Mouse (Mus musculus) heart, embryonic 10.5 days (tissue): ENCODE data around the gene Zfp280c. TPM values are rescaled to one million over a fixed set of nuclear protein-coding genes. Genes with fewer than 3 reads are reported as not detected.

Source experiments
- DNase-seq: peaks from one replicate; pipeline ENCODE4 v3.0.0-alpha.2; 2017; ENCODE audit warnings: low spot score
- H3K27ac ChIP-seq: fragments of 300-500 bp; sonication (generic); 2 replicates; pipeline ENCODE4 v1.5.1; 2016; ENCODE audit warnings: mild to moderate bottlenecking
- H3K27me3 ChIP-seq: fragments of 300-500 bp; sonication (generic); 2 replicates; pipeline ENCODE4 v1.6.1; 2016; ENCODE audit warnings: mild to moderate bottlenecking; ENCODE audit not compliant: poor library complexity, insufficient read depth, severe bottlenecking
- H3K36me3 ChIP-seq: fragments of 300-500 bp; sonication (generic); 2 replicates; pipeline ENCODE4 v1.6.1; 2016; ENCODE audit warnings: mild to moderate bottlenecking, moderate library complexity
- H3K4me1 ChIP-seq: fragments of 300-500 bp; sonication (generic); 2 replicates; pipeline ENCODE4 v1.6.1; 2016; ENCODE audit warnings: mild to moderate bottlenecking
- H3K4me3 ChIP-seq: fragments of 300-500 bp; sonication (generic); 2 replicates; pipeline ENCODE4 v1.5.1; 2016; ENCODE audit warnings: mild to moderate bottlenecking, moderate library complexity
- H3K9me3 ChIP-seq: fragments of 300-500 bp; sonication (generic); 2 replicates; pipeline ENCODE4 v1.6.1; 2016; ENCODE audit warnings: mild to moderate bottlenecking, moderate library complexity
- WGBS: fragments of 180-500 bp; shearing (Covaris S2); methylation state at CpG from one replicate; pipeline ENCODE4 v1.1.7; 2016; 5-methylcytosine and 5-hydroxymethylcytosine counted together
- polyA plus RNA-seq: library from polyadenylated mRNA; unstranded; fragments of >200 nt; fragmentation: Nextera tagmentation; extraction: Ambion mirVana; gene quantifications from 2 replicates; pipeline ENCODE4 v1.2.1, GENCODE M21; 2016

Gene Zfp280c
- polyA plus RNA-seq: 7.4 and 8.8 TPM in 2 replicates

DNA sequence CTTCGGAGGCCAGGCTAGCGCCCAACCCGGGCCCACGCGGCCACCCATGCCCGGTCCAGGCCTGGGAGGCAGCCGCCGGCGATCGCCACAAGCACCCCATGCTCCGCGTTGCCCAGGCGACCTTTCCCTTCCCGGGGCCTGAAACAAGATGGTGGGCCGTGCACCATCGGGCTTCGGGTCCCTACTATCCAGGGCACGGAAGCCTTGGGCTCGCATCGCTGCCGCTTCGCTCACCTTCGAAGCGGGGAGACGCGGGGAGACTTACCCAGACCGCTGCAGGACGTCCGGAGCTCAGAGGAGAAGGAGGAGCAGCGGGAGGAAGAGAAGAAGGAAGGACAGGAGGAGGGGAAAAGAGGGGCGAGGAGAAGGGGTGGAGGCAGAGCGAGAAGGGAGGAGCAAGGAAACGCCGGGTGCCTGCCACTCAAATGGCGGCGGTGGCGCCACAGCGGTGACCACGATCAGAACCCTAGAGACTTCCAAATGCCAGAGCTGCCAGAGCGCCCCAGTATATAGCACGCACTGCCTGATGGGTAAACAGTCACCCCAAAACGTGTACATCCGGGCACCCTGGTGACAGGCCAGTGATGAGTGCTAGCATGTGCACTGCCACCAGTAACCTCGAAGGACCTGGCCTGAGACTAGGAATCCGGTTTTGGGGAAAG lies at the start of gene Zfp280c:
TSS of gene Zfp280c (minus strand) at position 406 of the 662 bp plus-strand sequence.
- no peaks in the 10 kb centered on the region for H3K27me3 ChIP-seq
- H3K4me1 ChIP-seq: no peaks in the 10 kb centered on the region
- 11% methylated on average over 45 of the region's 45 CpGs for WGBS
- peak; percentile 89 for DNase-seq
- peak within 1 kb of the TSS; percentile 90 for H3K27ac ChIP-seq
- no peaks in the 10 kb centered on the region for H3K9me3 ChIP-seq
- H3K36me3 ChIP-seq: peaks cover 17% of the 10 kb centered on the region; the same call in 1 of the 2 replicates
- H3K4me3 ChIP-seq: peak within 1 kb of the TSS; percentile 71

DNA sequence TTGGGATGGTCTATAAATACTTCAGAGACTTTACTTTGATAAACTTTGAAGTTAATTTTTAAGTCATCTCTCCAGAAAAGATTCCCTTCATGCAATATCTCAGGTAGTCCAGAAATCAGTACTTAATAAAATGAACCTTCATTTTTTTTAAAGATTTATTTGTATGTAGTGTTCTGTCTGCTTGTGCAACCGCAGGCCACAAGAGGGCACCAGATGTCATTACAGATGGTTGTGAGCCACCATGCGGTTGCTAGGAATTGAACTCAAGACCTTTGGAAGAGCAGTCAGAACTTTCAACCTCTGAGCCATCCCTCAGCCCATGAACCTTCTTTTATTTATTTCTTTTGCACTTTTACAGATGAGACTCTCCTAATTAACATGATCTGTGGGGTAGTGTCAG lies 42.7 kb upstream of the Zfp280c start:
- 53% methylated on average over 2 of the region's 2 CpGs for WGBS
- Histone ChIP-seq H3K4me1 (no peaks in the 10 kb centered on the region), H3K36me3 (no peaks in the 10 kb centered on the region), H3K27me3 (no peaks in the 10 kb centered on the region), H3K4me3 (no peak overlapping the region), H3K9me3 (no peaks in the 10 kb centered on the region), H3K27ac (no peak overlapping the region)
- DNase-seq: no peak

DNA sequence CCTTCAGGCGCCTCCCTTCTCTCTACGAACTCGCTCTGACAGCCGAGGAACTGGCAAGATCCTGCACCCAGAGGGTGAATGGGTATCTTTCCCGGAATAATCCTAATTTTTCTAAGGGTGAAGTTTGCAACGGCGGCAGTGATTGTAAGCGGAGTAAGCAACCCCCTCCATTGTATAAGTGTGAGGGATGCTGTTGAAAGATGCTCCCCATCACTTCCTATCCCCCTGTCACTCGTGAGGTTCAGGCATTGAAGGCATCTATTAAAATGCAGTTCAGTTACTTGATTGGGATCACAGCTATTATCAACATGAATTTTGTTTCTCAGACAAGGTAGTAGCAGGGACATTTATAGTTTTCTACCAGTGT lies 29.7 kb upstream of the Zfp280c start:
- Histone ChIP-seq H3K4me1 (no peaks in the 10 kb centered on the region), H3K9me3 (no peaks in the 10 kb centered on the region), H3K27me3 (no peaks in the 10 kb centered on the region), H3K36me3 (no peaks in the 10 kb centered on the region), H3K27ac (peak overlapping the region; percentile 83), H3K4me3 (peak overlapping the region; percentile 69)
- WGBS: 27% methylated on average over 9 of the region's 9 CpGs
- DNase-seq: no peak

DNA sequence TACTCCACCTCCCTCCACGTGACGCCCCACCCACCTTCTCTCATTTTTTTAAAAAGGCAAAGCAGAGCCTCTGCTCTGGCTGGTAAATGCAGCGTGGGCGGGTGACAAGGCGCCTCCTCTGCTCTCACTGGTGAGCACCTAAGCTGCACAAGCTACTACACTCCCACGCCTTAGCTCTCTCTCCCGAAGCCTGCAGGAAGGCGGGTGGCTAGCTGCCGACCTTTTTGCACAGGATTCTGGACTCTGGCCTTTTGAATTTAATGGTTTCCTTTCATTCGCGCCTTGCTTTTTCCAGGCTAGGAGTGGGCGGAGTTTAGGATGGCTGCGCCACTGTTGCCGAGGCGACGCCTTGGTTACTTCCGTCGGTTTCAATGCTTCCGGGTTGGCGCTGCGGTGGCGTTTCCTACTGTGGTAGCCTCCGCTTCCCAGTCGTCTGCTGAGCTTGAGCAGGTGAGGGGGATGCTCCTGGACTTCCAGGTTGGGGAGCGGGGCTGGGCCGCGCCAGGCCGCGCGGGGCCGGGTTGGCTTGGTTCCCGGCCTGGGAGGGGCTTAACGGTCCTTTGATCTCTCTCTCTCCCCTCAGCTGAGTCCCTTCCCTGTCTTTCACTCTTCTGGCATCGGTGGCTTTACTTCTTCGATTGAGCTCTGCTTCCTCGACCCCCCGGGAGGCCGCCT lies 29.2 kb upstream of the Zfp280c start, which contains the start of gene Slc25a14:
TSS of gene Slc25a14 (plus strand) at position 35 of the 675 bp plus-strand sequence.
- Histone ChIP-seq H3K27ac (peak within 1 kb of the TSS; percentile 83), H3K4me1 (no peaks in the 10 kb centered on the region), H3K9me3 (no peaks in the 10 kb centered on the region), H3K4me3 (peak within 1 kb of the TSS; percentile 69), H3K27me3 (no peaks in the 10 kb centered on the region), H3K36me3 (no peaks in the 10 kb centered on the region)
- DNase-seq: peak; percentile 88
- WGBS: 14% methylated on average over 38 of the region's 38 CpGs

DNA sequence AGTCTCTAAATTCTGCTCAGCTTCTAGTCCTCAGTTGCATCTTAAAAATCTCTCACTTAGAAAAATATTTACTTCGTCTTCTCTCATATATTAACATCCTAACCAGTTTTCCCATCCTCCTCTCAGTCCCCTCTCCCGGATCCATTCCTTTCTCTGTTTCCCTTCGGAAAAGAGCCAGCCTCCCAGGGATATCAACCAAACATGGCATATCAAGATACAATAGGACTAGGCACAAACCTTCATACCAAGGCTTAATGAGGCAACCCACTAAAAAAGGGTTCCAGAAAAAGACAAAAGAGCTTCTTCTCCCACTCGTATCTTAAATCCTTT lies 28.7 kb upstream of the Zfp280c start:
- Histone ChIP-seq H3K4me3 (peak overlapping the region; percentile 69), H3K4me1 (no peaks in the 10 kb centered on the region), H3K27me3 (no peaks in the 10 kb centered on the region), H3K27ac (peak overlapping the region; percentile 83; the same call in 1 of the 2 replicates), H3K36me3 (no peaks in the 10 kb centered on the region), H3K9me3 (no peaks in the 10 kb centered on the region)
- DNase-seq: no peak
- WGBS: 24% methylated on average over 4 of the region's 4 CpGs

DNA sequence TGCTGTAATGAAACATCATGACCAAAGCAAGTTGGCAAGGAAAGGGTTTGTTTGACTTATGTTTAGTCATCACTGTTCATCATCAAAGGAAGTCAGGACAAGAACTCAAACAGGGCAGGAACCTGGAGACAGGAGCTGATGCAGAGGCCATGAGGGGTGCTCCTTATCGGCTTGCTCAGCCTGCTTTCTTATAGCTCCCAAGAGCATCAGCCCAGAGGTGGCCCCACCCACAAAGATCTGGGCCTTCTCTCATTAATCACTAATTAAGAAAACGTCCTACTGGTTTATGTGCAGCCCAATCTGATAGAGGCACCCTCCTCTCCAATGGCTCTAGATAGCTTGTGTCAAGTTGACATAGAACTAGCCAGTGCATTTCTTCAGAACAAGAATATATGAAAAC lies 10.6 kb upstream of the Zfp280c start:
- WGBS: 48% methylated on average over 2 of the region's 2 CpGs
- DNase-seq: no peak
- no peak overlapping the region for H3K4me3 ChIP-seq
- no peak overlapping the region for H3K27ac ChIP-seq
- H3K27me3 ChIP-seq: 0 out of 2 replicates have a peak, but pooled peaks cover 4% of the 10 kb centered on the region
- no peaks in the 10 kb centered on the region for H3K36me3 ChIP-seq
- H3K9me3 ChIP-seq: no peaks in the 10 kb centered on the region
- no peaks in the 10 kb centered on the region for H3K4me1 ChIP-seq

DNA sequence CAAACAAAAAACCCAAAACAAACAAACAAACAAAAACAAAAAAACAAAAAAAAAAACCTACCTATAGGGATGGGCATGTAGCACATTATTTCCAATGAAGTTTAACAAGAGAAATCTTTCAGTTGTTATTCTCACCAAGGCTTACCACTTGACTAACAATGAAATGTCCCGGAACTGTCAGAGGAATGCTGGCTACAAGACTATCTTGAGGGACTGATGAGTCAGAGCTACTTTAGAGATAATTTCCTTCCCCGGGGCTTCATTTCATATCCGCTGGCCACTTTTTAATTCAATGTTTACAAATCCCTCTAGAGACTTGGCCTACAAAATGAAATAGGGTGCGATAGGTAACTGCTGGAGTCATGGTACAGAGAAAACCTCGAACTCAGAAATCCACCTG lies 2.6 kb upstream of the Zfp280c start:
- Histone ChIP-seq H3K4me1 (no peaks in the 10 kb centered on the region), H3K27me3 (no peaks in the 10 kb centered on the region), H3K36me3 (0 out of 2 replicates have a peak, but pooled peaks cover 1% of the 10 kb centered on the region), H3K4me3 (no peak overlapping the region), H3K27ac (no peak overlapping the region), H3K9me3 (no peaks in the 10 kb centered on the region)
- no peak for DNase-seq
- 70% methylated on average over 5 of the region's 5 CpGs for WGBS

DNA sequence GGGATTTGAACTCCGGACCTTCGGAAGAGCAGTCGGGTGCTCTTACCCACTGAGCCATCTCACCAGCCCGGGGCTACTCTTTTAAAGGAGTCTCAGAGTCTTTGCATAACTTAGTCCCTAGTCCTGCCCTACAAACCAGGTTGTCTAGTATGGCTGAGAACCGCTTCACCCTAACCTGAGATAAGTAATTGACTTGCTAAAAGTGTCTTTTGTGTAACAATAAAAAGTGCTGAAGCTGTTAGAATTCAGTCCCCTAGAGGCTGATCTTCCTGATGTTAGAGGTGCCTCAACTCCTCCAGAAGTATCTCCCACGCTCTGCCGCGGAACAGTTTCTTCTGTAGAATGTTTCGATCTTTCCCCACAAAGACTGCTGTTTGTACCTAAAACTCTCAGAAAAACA lies 1.7 kb upstream of the Zfp280c start:
- H3K27ac ChIP-seq: no peak overlapping the region
- H3K4me3 ChIP-seq: no peak overlapping the region
- H3K4me1 ChIP-seq: no peaks in the 10 kb centered on the region
- no peaks in the 10 kb centered on the region for H3K9me3 ChIP-seq
- H3K36me3 ChIP-seq: peaks cover 5% of the 10 kb centered on the region; the same call in 1 of the 2 replicates
- DNase-seq: no peak
- WGBS: 73% methylated on average over 9 of the region's 9 CpGs
- H3K27me3 ChIP-seq: no peaks in the 10 kb centered on the region

DNA sequence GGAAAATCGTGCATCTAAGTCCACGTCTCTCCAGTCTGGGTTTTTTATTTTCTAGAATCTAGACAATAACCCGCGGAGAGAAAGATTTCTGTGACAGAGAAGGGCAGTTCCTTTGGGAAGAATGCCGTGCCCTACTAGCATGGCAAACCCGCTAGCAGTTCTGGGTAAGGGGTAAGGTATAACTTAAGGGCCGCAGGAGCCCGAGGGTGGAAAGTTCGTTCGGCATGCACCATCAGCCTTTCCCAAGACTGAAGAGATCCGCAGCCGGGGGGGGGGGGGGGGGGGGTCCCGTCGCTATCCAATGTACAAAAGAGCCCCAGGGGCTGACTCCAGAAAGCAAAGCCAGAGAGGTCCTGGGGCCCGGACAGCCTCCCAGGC lies 594 bp downstream of the Zfp280c start:
- no peaks in the 10 kb centered on the region for H3K27me3 ChIP-seq
- no peak for DNase-seq
- peak overlapping the region; percentile 71 for H3K4me3 ChIP-seq
- H3K36me3 ChIP-seq: peaks cover 20% of the 10 kb centered on the region; the same call in 1 of the 2 replicates
- H3K27ac ChIP-seq: peak overlapping the region; percentile 90
- H3K4me1 ChIP-seq: no peaks in the 10 kb centered on the region
- 20% methylated on average over 12 of the region's 15 CpGs for WGBS
- H3K9me3 ChIP-seq: no peaks in the 10 kb centered on the region

DNA sequence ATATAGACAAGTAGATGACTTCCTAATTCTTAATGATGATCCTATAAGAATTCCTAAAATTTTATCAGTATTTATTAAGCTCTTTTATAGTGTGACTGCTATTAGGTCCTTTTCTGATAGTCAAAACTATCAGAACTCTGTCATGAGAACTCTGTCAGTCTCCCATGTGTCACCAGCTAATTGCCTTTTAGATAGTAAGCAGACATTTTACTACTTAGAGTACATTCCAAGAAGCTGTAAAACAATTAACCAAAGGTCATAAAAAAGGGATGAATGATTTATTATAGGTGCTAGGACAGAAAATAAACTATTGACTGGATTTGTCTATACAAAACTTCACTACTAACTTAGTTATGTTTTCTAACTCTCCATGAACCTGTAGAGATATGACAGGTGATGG lies 11.0 kb downstream of the Zfp280c start:
- no peaks in the 10 kb centered on the region for H3K27me3 ChIP-seq
- no peaks in the 10 kb centered on the region for H3K9me3 ChIP-seq
- no peak overlapping the region for H3K27ac ChIP-seq
- H3K36me3 ChIP-seq: peaks cover 27% of the 10 kb centered on the region
- no peak overlapping the region for H3K4me3 ChIP-seq
- DNase-seq: no peak
- H3K4me1 ChIP-seq: no peaks in the 10 kb centered on the region

DNA sequence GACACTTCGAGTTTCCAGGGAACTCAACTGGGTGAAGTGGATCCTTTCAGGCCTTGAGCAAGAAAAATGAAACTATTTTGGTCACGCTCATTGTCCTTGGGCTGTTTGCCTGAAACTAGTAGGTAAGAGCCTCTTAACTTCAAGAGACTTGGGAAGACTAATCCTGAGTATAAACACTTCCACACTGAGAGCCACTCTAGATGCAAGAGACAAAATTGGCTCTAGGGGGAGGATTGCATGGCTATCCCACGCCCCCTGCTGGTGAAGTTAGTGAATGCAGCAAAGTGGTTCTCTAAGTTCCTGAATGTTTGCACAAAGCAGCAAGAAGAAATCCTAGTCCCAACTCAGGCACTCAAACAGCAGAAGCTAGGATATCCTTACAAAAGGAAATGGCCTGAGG lies 62.1 kb downstream of the Zfp280c start:
- no peaks in the 10 kb centered on the region for H3K4me1 ChIP-seq
- no peaks in the 10 kb centered on the region for H3K9me3 ChIP-seq
- H3K27ac ChIP-seq: no peak overlapping the region
- no peak overlapping the region for H3K4me3 ChIP-seq
- WGBS: 27% methylated on average over 3 of the region's 3 CpGs
- no peaks in the 10 kb centered on the region for H3K27me3 ChIP-seq
- peak; percentile 77 for DNase-seq
- no peaks in the 10 kb centered on the region for H3K36me3 ChIP-seq

DNA sequence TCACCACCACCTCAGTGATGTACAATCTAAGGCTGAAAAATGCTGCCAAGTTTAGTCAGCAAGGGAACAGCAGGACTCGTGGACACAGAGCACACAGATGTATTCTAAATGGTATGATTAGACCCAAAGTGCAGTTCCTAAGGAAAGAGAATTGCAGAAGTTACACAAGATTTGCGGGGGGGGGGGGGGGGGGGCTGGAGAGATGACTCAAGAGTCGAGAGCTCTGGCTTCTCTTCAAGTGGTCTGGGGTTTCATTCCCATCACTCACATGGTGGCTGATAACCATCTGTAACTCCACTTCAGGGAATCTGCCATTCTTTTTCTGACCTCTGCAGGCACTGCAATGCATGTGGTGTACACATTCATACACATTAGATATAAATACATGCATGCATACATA lies 67.9 kb downstream of the Zfp280c start:
- 40% methylated on average over 3 of the region's 3 CpGs for WGBS
- Histone ChIP-seq H3K27me3 (no peaks in the 10 kb centered on the region), H3K9me3 (no peaks in the 10 kb centered on the region), H3K36me3 (no peaks in the 10 kb centered on the region), H3K4me3 (no peak overlapping the region), H3K4me1 (no peaks in the 10 kb centered on the region), H3K27ac (0 out of 2 replicates have a peak overlapping the region, but pooled peaks have one; percentile 16)
- DNase-seq: no peak

DNA sequence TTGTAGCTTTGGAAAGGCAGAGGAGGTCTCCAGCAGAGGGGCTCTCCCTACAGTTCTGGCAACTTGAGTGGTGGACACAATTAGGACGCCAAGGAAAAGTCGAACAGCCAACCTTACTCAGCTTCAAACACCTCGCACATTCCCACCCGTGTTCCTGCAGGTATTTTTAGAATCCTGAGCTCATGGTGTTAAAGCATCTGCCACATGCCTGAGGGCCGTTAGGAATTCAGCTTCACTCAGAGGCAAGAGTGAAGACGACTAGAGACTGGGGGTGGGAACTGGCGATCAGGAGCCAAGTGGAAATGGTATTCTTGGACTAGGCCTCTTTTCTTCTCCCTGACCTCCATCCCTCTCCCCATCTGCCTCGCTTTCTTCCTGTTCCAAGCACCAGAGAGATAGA lies 68.4 kb downstream of the Zfp280c start:
- Histone ChIP-seq H3K27me3 (no peaks in the 10 kb centered on the region), H3K4me3 (no peak overlapping the region), H3K36me3 (no peaks in the 10 kb centered on the region), H3K4me1 (no peaks in the 10 kb centered on the region), H3K27ac (peak overlapping the region; percentile 47; the same call in 1 of the 2 replicates), H3K9me3 (no peaks in the 10 kb centered on the region)
- WGBS: 42% methylated on average over 8 of the region's 8 CpGs
- DNase-seq: no peak
